ENCODE assay signal across 9 mouse cellular contexts in the genomic region with DNA sequence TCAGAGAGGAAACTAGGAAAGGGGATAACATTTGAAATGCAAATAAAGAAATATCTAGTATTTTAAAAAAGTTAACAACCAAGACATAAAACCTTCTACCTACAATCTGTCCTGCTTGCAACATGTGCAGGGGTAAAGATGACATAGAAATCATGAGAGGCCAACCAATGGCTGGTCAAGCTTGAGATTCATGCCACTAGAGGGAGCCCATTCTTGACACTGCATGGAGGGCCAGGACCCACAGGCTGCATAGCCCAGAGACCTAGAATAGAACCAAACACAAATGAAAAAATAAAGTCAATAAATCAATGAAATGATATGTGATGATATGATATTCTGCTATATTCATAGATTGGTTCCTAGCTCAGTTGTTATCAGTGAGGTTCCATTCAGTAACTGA.
DNase-seq lines count a peak whose midpoint lies in the region; ATAC-seq and TF ChIP-seq lines count a peak whose summit lies in the region.
"Had no signal": no experiment of that assay in that cellular context is flagged by ENCODE, and none has a peak within 500 bp of the region (broad histone marks: within the 10 kb centered on the region; RNA-seq: fewer than 3 reads in every experiment).

No protein-coding gene starts in this region.

- no peak overlapping the region for H3K9ac ChIP-seq in heart, postnatal 0 days (replicated peaks; ENCODE audit: low read depth, low read length)

- H3K27me3 ChIP-seq in heart, postnatal 0 days (ENCODE audit: control insufficient read depth, insufficient read depth, low read length) = no peaks in the 10 kb centered on the region
- H3K27me3 ChIP-seq in embryonic facial prominence, embryonic 10.5 days (replicated peaks; ENCODE audit: low read depth, poor library complexity, severe bottlenecking) = no peaks in the 10 kb centered on the region

- no peak overlapping the region for H3K4me2 ChIP-seq in heart, postnatal 0 days (ENCODE audit: low read depth, low read length)

- no peaks in the 10 kb centered on the region for H3K36me3 ChIP-seq in heart, postnatal 0 days (replicated peaks; ENCODE audit: control insufficient read depth, insufficient read depth, low read length)
- no peaks in the 10 kb centered on the region for H3K36me3 ChIP-seq in embryonic facial prominence, embryonic 10.5 days (replicated peaks)

- no peak for ATAC-seq in heart, postnatal 0 days (ENCODE audit: insufficient read depth, low read depth)

- H3K4me3 ChIP-seq in heart, postnatal 0 days (ENCODE audit: low read depth, low read length) = no peak overlapping the region
- no peak overlapping the region for H3K4me3 ChIP-seq in embryonic facial prominence, embryonic 10.5 days

- no peak for DNase-seq in heart, postnatal 0 days (ENCODE audit: low spot score)
- DNase-seq in heart, adult 11 months = no peak
- DNase-seq in testis, postnatal 10 days (ENCODE audit: low spot score) = peak; percentile 42
- DNase-seq in testis, postnatal 14 days (ENCODE audit: low spot score) = no peak
- DNase-seq in embryonic facial prominence, embryonic 10.5 days (ENCODE audit: low spot score) = peak; percentile 13
- DNase-seq in thymus, postnatal 10 days (ENCODE audit: low spot score in 2 of 2) = no peak
- no peak for DNase-seq in ovary, postnatal 10 days (ENCODE audit: low spot score)
- no peak for DNase-seq in thymus, postnatal 36 days
- DNase-seq: thymus, adult 18-20 months had no signal

- no peaks in the 10 kb centered on the region for H3K4me1 ChIP-seq in heart, postnatal 0 days (ENCODE audit: control insufficient read depth, insufficient read depth)
- no peaks in the 10 kb centered on the region for H3K4me1 ChIP-seq in embryonic facial prominence, embryonic 10.5 days

- H3K9me3 ChIP-seq in heart, postnatal 0 days (replicated peaks; ENCODE audit: control insufficient read depth, low read length) = no peaks in the 10 kb centered on the region
- H3K9me3 ChIP-seq in embryonic facial prominence, embryonic 10.5 days = no peaks in the 10 kb centered on the region

- H3K27ac ChIP-seq in heart, postnatal 0 days (ENCODE audit: low read depth) = no peak overlapping the region
- H3K27ac ChIP-seq in embryonic facial prominence, embryonic 10.5 days (replicated peaks) = no peak overlapping the region

- peak; percentile 51 for TF ChIP-seq CTCF in heart, postnatal 0 days (IDR thresholded peaks at IDR 0.05; ENCODE audit: low read depth)

- no peak for TF ChIP-seq EP300 in heart, postnatal 0 days (IDR thresholded peaks at IDR 0.05; ENCODE audit: low read depth)

Comparison
In these comparisons a context has a peak if more than half of its experiments do, and no peak if none do; other contexts are left out.
1. DNase-seq: peak in testis, postnatal 10 days (single experiment) and embryonic facial prominence, embryonic 10.5 days (single experiment); none in heart, postnatal 0 days (single experiment), heart, adult 11 months (single experiment), testis, postnatal 14 days (single experiment), thymus, postnatal 10 days (0 of 2), ovary, postnatal 10 days (single experiment) and thymus, postnatal 36 days (0 of 2).